Mouse (Mus musculus) limb, embryonic 14.5 days (tissue): Measurements from ENCODE around the gene Slc35e2. TPM values are rescaled to one million over a fixed set of nuclear protein-coding genes. Genes with fewer than 3 reads are reported as not detected.

ENCODE experiments used
- ATAC-seq: fragments of 200-750 bp; cut with Nextera tagmentation; 2 replicates; pipeline ENCODE4 v1.8.0; 2017; ENCODE audit warnings: low read depth, moderate number of reproducible peaks, moderate TSS enrichment; ENCODE audit not compliant: low FRiP score
- DNase-seq: peaks from one replicate; pipeline ENCODE4 v3.0.0-alpha.2; 2015; ENCODE audit warnings: low spot score
- H3K27ac ChIP-seq: fragments of 300-500 bp; sonication (generic); replicated peaks from 2 replicates; pipeline ENCODE4 v1.5.1; 2014; ENCODE audit warnings: low read depth, mild to moderate bottlenecking, low read length, moderate library complexity, mixed read lengths
- H3K27me3 ChIP-seq: fragments of 300-500 bp; sonication (generic); 2 replicates; pipeline ENCODE4 v1.6.1; 2014; ENCODE audit warnings: low read length, mixed read lengths; ENCODE audit not compliant: control insufficient read depth, insufficient read depth
- H3K36me3 ChIP-seq: fragments of 300-500 bp; sonication (generic); 2 replicates; pipeline ENCODE4 v1.6.1; 2014; ENCODE audit warnings: mild to moderate bottlenecking, low read length, moderate library complexity, mixed read lengths; ENCODE audit not compliant: control insufficient read depth, insufficient read depth
- H3K4me1 ChIP-seq: fragments of 300-500 bp; sonication (generic); 2 replicates; pipeline ENCODE4 v1.6.1; 2014; ENCODE audit warnings: antibody characterized with exemption, low read length, mixed read lengths; ENCODE audit not compliant: control insufficient read depth, insufficient read depth
- H3K4me2 ChIP-seq: fragments of 300-500 bp; sonication (generic); replicated peaks from 2 replicates; pipeline ENCODE4 v1.6.1; 2014; ENCODE audit warnings: low read depth, mild to moderate bottlenecking, low read length, moderate library complexity; ENCODE audit not compliant: severe bottlenecking
- H3K4me3 ChIP-seq: fragments of 300-500 bp; sonication (generic); replicated peaks from 2 replicates; pipeline ENCODE4 v1.5.1; 2014; ENCODE audit warnings: low read length
- H3K9ac ChIP-seq: fragments of 300-500 bp; sonication (generic); 2 replicates; pipeline ENCODE4 v1.6.1; 2014; ENCODE audit warnings: mild to moderate bottlenecking, low read depth, low read length, moderate library complexity; ENCODE audit not compliant: severe bottlenecking
- H3K9me3 ChIP-seq: fragments of 300-500 bp; sonication (generic); 2 replicates; pipeline ENCODE4 v1.6.1; 2016; ENCODE audit warnings: low read length; ENCODE audit not compliant: control insufficient read depth
- POLR2A ChIP-seq: fragments of 200-500 bp; IDR thresholded peaks from 2 replicates; pipeline ENCODE4 v1.8.0; 2012; ENCODE audit warnings: inconsistent platforms, mild to moderate bottlenecking, moderate library complexity, borderline replicate concordance; ENCODE audit not compliant: insufficient read depth, insufficient read length; ENCODE audit errors: extremely low read depth
- WGBS: fragments of 180-500 bp; shearing (Covaris S2); extraction: QIAGEN DNeasy Blood & Tissue Kit; methylation state at CpG from one replicate; pipeline ENCODE4 v1.1.7; 2014; 5-methylcytosine and 5-hydroxymethylcytosine counted together
- polyA plus RNA-seq, 2 experiments: library from polyadenylated mRNA; depleted of rRNA in 1 of 2; stranded (reverse) in 1 of 2; unstranded in 1 of 2; fragments of >200 nt; fragmentation: Nextera tagmentation in 1 of 2; extraction: Ambion mirVana in 1 of 2; gene quantifications; 2 replicates each; pipeline versions ENCODE4 v1.2.1 to v1.2.3; 2012 to 2014

Gene Slc35e2
- polyA plus RNA-seq, 2 experiments: 8.5 to 10.9 TPM

DNA sequence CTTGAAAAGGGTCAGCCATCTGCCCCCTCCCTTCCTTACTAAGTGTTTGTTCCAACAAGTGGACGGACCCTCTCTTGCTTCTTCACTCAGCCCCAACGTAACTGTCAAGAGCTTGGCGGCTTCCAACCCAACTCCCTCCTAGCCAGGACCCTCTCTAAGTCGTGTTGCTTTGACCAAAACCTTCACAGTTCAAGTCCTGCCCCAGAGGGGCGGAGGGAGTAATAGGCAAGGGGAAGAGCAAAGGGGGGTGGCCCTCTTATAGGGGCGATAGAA lies 52.9 kb downstream of the Slc35e2 start:
- Histone ChIP-seq H3K9me3 (no peaks in the 10 kb centered on the region), H3K4me2 (peak overlapping the region; percentile 94), H3K36me3 (peaks cover 54% of the 10 kb centered on the region), H3K4me3 (peak overlapping the region; percentile 44), H3K27me3 (peaks cover 53% of the 10 kb centered on the region), H3K9ac (peak overlapping the region; percentile 38; the same call in 1 of the 2 replicates), H3K4me1 (peaks cover 28% of the 10 kb centered on the region), H3K27ac (no peak overlapping the region)
- ATAC-seq (0 out of 2 replicates have a peak, but pooled peaks have one; percentile 5), DNase-seq (no peak)
- TF ChIP-seq POLR2A: no peak
- 5% methylated on average over 6 of the region's 6 CpGs for WGBS

DNA sequence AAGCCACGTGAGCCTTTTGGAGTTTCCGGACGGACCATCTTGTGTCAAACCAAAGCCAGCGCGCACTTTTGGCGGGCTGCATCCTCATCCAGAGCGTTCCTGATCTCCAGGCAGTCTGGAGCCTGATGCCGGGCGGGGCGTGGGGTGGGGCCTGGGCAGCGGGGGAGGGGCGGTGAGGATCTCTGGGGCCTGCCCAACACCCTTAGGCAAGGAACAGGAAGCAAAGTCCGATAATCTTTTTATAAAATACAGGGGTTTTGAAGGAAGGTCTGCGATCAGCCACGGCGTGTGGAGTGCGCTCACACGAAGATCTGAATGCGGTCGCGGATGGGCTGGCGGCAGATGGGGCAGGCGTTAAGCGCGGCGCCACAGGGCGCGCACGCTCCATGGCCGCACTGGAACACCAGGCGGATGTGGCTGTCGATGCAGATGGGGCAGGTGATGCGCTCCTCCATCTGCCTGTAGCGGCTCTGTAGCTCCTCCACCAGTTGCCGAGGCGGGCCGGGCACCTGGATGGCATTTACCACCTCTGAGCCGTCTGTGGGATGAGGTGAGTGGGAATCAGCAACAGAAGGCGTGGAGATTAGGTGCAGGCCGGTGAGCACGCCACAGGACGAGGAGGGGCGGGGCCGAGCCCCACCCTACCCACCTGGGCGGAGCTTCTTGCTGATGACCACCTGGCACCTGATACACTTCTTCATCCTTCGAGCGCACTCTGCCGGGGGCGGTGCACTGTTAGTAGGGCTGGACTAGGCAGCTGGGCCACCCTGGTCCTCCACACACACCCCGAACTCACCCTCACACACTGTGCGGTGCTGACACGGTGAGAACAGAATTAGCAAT lies 53.5 kb downstream of the Slc35e2 start:
- Histone ChIP-seq H3K27me3 (peaks cover 53% of the 10 kb centered on the region), H3K9ac (peak overlapping the region; percentile 38), H3K4me1 (peaks cover 28% of the 10 kb centered on the region), H3K4me3 (peak overlapping the region; percentile 44), H3K9me3 (no peaks in the 10 kb centered on the region), H3K4me2 (peak overlapping the region; percentile 94), H3K27ac (no peak overlapping the region), H3K36me3 (peaks cover 51% of the 10 kb centered on the region)
- 1% methylated on average over 45 of the region's 52 CpGs for WGBS
- no peak for TF ChIP-seq POLR2A
- ATAC-seq (peak; percentile 35; the same call in 1 of the 2 replicates), DNase-seq (peak; percentile 47)

DNA sequence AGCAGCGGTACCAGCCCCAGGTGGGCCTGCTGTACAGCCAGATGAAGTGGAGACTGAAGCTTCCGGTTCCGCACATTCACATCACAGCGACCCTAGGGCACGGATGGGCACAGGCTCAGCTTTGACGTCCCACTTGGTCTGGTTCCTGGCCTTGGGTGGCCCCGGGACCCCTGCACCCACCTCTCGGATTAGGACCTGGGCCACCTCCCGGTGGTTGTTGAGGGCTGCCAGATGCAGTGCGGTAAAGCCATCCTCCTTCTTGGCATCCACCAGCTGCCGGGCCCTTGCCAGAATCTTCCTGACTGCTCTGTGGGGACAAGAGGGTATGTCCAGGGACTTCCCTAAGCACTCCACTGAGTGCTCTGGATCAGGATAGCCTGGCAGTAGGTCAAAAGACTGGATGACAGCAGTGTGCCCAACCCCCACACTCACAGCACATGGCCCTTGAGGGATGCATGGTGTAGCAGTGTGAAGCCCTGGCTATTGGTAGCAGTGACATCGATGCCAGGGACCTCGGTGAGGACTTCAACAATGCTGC lies 55.1 kb downstream of the Slc35e2 start:
- H3K27me3 ChIP-seq: peaks cover 47% of the 10 kb centered on the region
- no peak overlapping the region for H3K4me2 ChIP-seq
- no peak overlapping the region for H3K27ac ChIP-seq
- peaks cover 45% of the 10 kb centered on the region for H3K36me3 ChIP-seq
- no peaks in the 10 kb centered on the region for H3K9me3 ChIP-seq
- ATAC-seq (no peak), DNase-seq (no peak)
- TF ChIP-seq POLR2A: no peak
- H3K4me3 ChIP-seq: no peak overlapping the region
- no peak overlapping the region for H3K9ac ChIP-seq
- 89% methylated on average over 13 of the region's 13 CpGs for WGBS
- H3K4me1 ChIP-seq: peaks cover 28% of the 10 kb centered on the region

DNA sequence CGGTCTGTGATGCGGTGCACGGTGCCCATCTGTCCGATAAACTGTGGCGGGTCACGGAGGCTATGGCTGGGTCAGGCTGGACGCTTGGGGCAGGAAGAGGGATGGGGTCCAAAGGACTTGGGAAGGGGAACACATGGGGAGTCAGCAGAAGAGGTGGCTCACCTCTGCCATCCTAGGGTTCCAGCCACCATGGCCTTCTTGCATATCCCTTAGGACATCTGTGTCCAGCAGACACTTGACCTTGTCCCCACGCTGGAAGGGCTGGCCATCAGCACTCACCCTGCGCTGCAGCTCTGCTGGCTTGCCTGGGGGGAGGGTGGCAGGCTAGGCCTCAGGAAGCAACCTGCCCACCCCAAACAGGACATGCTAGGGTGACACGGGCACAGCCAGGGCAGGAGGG lies 57.7 kb downstream of the Slc35e2 start:
- H3K27me3 ChIP-seq: peaks cover 21% of the 10 kb centered on the region
- H3K4me3 ChIP-seq: no peak overlapping the region
- H3K9ac ChIP-seq: no peak overlapping the region
- WGBS: 96% methylated on average over 9 of the region's 10 CpGs
- peaks cover 12% of the 10 kb centered on the region for H3K4me1 ChIP-seq
- TF ChIP-seq POLR2A: no peak
- H3K4me2 ChIP-seq: no peak overlapping the region
- peaks cover 47% of the 10 kb centered on the region for H3K36me3 ChIP-seq
- no peaks in the 10 kb centered on the region for H3K9me3 ChIP-seq
- H3K27ac ChIP-seq: no peak overlapping the region
- ATAC-seq (no peak), DNase-seq (no peak)

DNA sequence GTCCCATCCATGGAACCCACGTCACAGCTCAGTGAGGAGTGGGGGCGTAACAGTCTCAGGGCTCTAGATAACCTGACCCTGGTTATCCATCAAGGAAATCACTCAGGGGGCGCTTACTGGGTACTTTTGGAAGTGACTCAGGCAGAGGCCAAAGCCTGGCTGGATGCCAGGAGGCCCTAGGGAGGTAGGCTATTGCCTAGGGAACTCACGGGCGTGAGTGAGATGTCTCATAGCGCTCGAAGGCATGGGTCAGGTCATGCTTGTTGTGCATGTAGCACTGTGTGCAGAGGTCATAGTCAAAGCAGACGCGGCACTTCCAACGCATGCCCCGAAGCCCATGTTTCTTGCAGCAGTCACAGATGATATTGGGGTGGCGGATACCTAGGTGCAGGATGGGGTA lies 59.4 kb downstream of the Slc35e2 start:
- WGBS: 89% methylated on average over 12 of the region's 12 CpGs
- Histone ChIP-seq H3K27me3 (0 out of 2 replicates have a peak, but pooled peaks cover 5% of the 10 kb centered on the region), H3K9ac (no peak overlapping the region), H3K4me1 (no peaks in the 10 kb centered on the region), H3K4me2 (no peak overlapping the region), H3K4me3 (no peak overlapping the region), H3K36me3 (peaks cover 58% of the 10 kb centered on the region), H3K27ac (no peak overlapping the region), H3K9me3 (no peaks in the 10 kb centered on the region)
- DNase-seq (no peak), ATAC-seq (no peak)
- no peak for TF ChIP-seq POLR2A
